Mouse (Mus musculus) urinary bladder, postnatal 0 days (tissue): Measurements from ENCODE around the gene Tesk2. TPM values are rescaled to one million over a fixed set of nuclear protein-coding genes. Genes with fewer than 3 reads are reported as not detected.

Experiments used
- polyA plus RNA-seq: library from polyadenylated mRNA; unstranded; fragments of >200 nt; fragmentation: Nextera tagmentation; extraction: Ambion mirVana; gene quantifications from 2 replicates; pipeline ENCODE4 v1.2.1, GENCODE M21; 2015

The Tesk2 gene
- 3.3 and 3.7 TPM in 2 replicates for polyA plus RNA-seq

DNA sequence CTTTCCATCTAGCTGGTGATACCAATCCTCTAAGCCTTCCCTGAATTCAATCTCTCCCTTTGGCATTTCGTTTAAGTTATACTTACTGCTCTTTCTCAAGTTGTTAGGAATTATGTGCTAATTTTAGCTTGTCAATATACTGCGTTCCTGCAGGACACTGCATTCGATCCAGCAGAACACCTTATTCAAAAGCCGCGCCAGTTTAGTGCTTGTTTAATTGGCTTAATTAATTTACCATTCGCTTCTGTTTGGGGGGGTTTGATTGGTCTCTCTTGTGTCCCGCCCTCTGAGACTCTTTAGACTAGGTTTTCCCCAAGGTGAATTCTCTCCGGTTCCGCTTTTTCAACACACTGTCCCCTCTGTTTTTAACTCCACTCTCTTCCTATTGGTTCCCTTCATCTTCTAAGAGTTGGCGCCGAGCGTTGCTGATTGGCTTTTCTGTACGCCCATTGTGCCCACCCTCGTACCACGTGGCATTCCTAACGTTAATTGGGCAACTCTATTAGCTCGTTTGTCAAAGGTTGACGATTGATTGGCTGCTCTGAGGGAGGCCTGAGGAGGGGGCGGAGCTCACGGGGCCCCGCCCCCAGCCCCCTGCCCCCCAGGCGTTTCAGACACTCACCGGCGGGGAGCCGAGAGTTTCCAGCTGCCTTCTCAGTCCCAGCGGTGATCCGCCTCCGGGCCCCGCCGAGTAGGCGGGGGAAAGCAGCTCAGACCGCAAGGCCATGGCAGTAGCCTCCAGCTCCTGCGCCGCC is at the start of gene Tesk2:
Tesk2 (plus strand) TSS at position 606 of the 755 bp plus-strand sequence.

DNA sequence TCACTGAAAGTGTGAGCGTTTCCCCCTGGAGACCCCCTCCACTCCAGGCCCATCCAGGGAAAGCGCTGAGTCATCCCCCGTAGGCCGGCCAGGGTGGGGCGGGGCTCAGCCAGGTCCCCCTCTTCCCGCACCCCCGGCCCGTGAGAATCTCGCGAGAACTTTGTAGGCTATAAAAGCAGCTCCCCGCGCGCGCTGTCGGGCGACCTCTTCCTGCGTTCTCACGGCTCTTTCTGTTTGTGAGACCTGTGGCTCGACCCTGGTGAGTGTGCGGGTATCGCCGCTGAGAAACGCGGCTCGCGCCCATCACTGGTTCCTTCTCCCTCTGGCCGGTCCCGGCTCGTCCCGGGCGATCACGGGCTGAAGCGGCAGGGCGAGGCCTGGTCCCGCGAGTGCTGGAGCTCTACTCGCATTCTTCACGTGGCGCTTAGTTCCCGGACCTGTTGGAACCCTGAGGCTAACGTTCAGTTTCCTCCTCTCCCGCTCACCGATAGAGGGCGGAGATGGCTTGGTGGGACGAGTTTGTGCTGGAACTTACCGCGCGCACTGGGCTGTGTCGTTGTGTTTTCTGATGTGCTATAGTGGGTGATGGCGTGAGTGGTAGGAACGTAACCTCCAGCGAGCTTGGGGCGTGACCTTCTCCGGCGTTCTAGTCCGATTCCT is 35.2 kb upstream of the Tesk2 start, which contains the start of gene Prdx1:
Prdx1 (plus strand) TSS at position 143 of the 660 bp plus-strand sequence.

GRCm38 (mm10) chr4:116708201-116708764 is 12.5 kb upstream of the Tesk2 start, which contains the start of the genes Mmachc and Ccdc163:
Gene Mmachc, minus strand, starts transcription at chr4:116708406.
Gene Ccdc163, plus strand, starts transcription at chr4:116708509.

GRCm38 (mm10) chr4:116807197-116808129 is 86.7 kb downstream of the Tesk2 start, which contains the start of the genes Toe1 and Mutyh:
Gene Toe1, minus strand, starts transcription at chr4:116807640.
Gene Mutyh, plus strand, starts transcription at chr4:116807723.

GRCm38 (mm10) chr4:116821694-116822016 is 100.9 kb downstream of the Tesk2 start, which contains the start of gene Hpdl:
Gene Hpdl, minus strand, starts transcription at chr4:116821707.

Other genes with a start within 250 kb of the Tesk2 start
- gene Ipp, start 213.4 kb upstream of the Tesk2 start, polyA plus RNA-seq: 8.6 and 10.6 TPM in 2 replicates
- 12.2 and 12.9 TPM in 2 replicates for gene Tmem69, start 165.0 kb upstream of the Tesk2 start, polyA plus RNA-seq
- gene Gpbp1l1, start 163.3 kb upstream of the Tesk2 start, polyA plus RNA-seq: 17.5 and 18.3 TPM in 2 replicates
- gene Ccdc17, start 124.3 kb upstream of the Tesk2 start, polyA plus RNA-seq: 4.7 and 4.8 TPM in 2 replicates
- gene Nasp, start 93.0 kb upstream of the Tesk2 start, polyA plus RNA-seq: 26.8 and 34.0 TPM in 2 replicates
- 615 and 631 TPM in 2 replicates for gene Akr1a1, start 69.3 kb upstream of the Tesk2 start, polyA plus RNA-seq
- gene Prdx1, start 35.4 kb upstream of the Tesk2 start, polyA plus RNA-seq: 1,084 and 1,167 TPM in 2 replicates
- 15.6 and 15.8 TPM in 2 replicates for gene Mmachc, start 12.5 kb upstream of the Tesk2 start, polyA plus RNA-seq
- 14.2 and 16.2 TPM in 2 replicates for gene Ccdc163, start 12.4 kb upstream of the Tesk2 start, polyA plus RNA-seq
- gene Toe1, start 86.7 kb downstream of the Tesk2 start, polyA plus RNA-seq: 20.1 and 21.0 TPM in 2 replicates
- gene Mutyh, start 86.8 kb downstream of the Tesk2 start, polyA plus RNA-seq: 4.0 and 4.3 TPM in 2 replicates
- 0.37 and 0.42 TPM in 2 replicates for gene Hpdl, start 100.8 kb downstream of the Tesk2 start, polyA plus RNA-seq
- gene Zswim5, start 156.4 kb downstream of the Tesk2 start, polyA plus RNA-seq: 0.30 and 0.49 TPM in 2 replicates